Mouse (Mus musculus): ENCODE measurements around the gene Plekhh2. TPM values are rescaled to one million over a fixed set of nuclear protein-coding genes. Genes with fewer than 3 reads are reported as not detected.
"Not testable (repeated sequence)": the region's sequence is repeated elsewhere in the genome, so short reads cannot be mapped to it uniquely, and the experiment has no call there.

The Plekhh2 gene
- total RNA-seq, 2 experiments from 2014 or later, result 4.6 to 6.5 TPM

- intact Hi-C loops (cut with DNase I), result no loop called here
- DNase-seq (ENCODE audit: low spot score in 2 of 2), result peak; percentile 61 to 62
Measured at GRCm38 (mm10) chr17:84510355-84510754, 1.3 kb upstream of the Plekhh2 start.

GRCm38 (mm10) chr17:84510961-84511639, 595 bp upstream of the Plekhh2 start:
- DNase-seq (ENCODE audit: low spot score in 2 of 2), result no peak
- intact Hi-C loops (cut with DNase I), result no loop called here

GRCm38 (mm10) chr17:84512516-84513085, 906 bp downstream of the Plekhh2 start:
- no peak for DNase-seq (ENCODE audit: low spot score in 2 of 2)
- intact Hi-C loops (cut with DNase I), result no loop called here

- no peak for DNase-seq (ENCODE audit: low spot score in 2 of 2)
- intact Hi-C loops (cut with DNase I), result no loop called here
Measured at GRCm38 (mm10) chr17:84515901-84516300, 4.2 kb downstream of the Plekhh2 start.

GRCm38 (mm10) chr17:84519346-84519745, 7.7 kb downstream of the Plekhh2 start:
- intact Hi-C loops (cut with DNase I), result no loop called here
- DNase-seq (ENCODE audit: low spot score in 2 of 2), result no peak

GRCm38 (mm10) chr17:84520057-84520456, 8.4 kb downstream of the Plekhh2 start:
- intact Hi-C loops (cut with DNase I), result no loop called here
- no peak for DNase-seq (ENCODE audit: low spot score in 2 of 2)

GRCm38 (mm10) chr17:84529356-84529755, 17.7 kb downstream of the Plekhh2 start:
- intact Hi-C loops (cut with DNase I), result no loop called here
- no peak for DNase-seq (ENCODE audit: low spot score in 2 of 2)

GRCm38 (mm10) chr17:84530202-84530796, 18.6 kb downstream of the Plekhh2 start:
- intact Hi-C loops (cut with DNase I), result no loop called here
- no peak for DNase-seq (ENCODE audit: low spot score in 2 of 2)

- DNase-seq (ENCODE audit: low spot score in 2 of 2), result no peak
- intact Hi-C loops (cut with DNase I), result no loop called here
Measured at GRCm38 (mm10) chr17:84532909-84533499, 21.3 kb downstream of the Plekhh2 start.

GRCm38 (mm10) chr17:84533841-84534240, 22.1 kb downstream of the Plekhh2 start:
- no peak for DNase-seq (ENCODE audit: low spot score in 2 of 2)
- intact Hi-C loops (cut with DNase I), result no loop called here

GRCm38 (mm10) chr17:84534632-84535031, 22.9 kb downstream of the Plekhh2 start:
- intact Hi-C loops (cut with DNase I), result no loop called here
- no peak for DNase-seq (ENCODE audit: low spot score in 2 of 2)

- intact Hi-C loops (cut with DNase I), result no loop called here
Measured at GRCm38 (mm10) chr17:84535226-84535625, 23.5 kb downstream of the Plekhh2 start.

GRCm38 (mm10) chr17:84537301-84537700, 25.6 kb downstream of the Plekhh2 start:
- DNase-seq (ENCODE audit: low spot score in 2 of 2), result no peak
- intact Hi-C loops (cut with DNase I), result no loop called here

More at GRCm38 (mm10) chr17:84535226-84535625, 23.5 kb downstream of the Plekhh2 start:
- DNase-seq (ENCODE audit: low spot score in 2 of 2), result no peak

- intact Hi-C loops (cut with DNase I), result no loop called here
- no peak for DNase-seq (ENCODE audit: low spot score in 2 of 2)
Measured at GRCm38 (mm10) chr17:84537966-84538365, 26.3 kb downstream of the Plekhh2 start.

GRCm38 (mm10) chr17:84540603-84541002, 28.9 kb downstream of the Plekhh2 start:
- no peak for DNase-seq (ENCODE audit: low spot score in 2 of 2)
- intact Hi-C loops (cut with DNase I), result no loop called here

- DNase-seq (ENCODE audit: low spot score in 2 of 2), result no peak
- intact Hi-C loops (cut with DNase I), result no loop called here
Measured at GRCm38 (mm10) chr17:84550902-84551877, 39.5 kb downstream of the Plekhh2 start.

- intact Hi-C loops (cut with DNase I), result no loop called here
- DNase-seq (ENCODE audit: low spot score in 2 of 2), result no peak
Measured at GRCm38 (mm10) chr17:84552230-84552629, 40.5 kb downstream of the Plekhh2 start.

- intact Hi-C loops (cut with DNase I); DNase-seq (ENCODE audit: low spot score in 2 of 2): not testable (repeated sequence)
Measured at GRCm38 (mm10) chr17:84564264-84564663, 52.6 kb downstream of the Plekhh2 start.

GRCm38 (mm10) chr17:84565762-84566161, 54.1 kb downstream of the Plekhh2 start:
- intact Hi-C loops (cut with DNase I), result no loop called here
- DNase-seq (ENCODE audit: low spot score in 2 of 2), result no peak

Data from left cerebral cortex, postnatal 36 days (tissue).